Mouse (Mus musculus): ENCODE measurements at regions not wholly inside any gene's neighbourhood (a gene's known extent, or its start where the extent isn't known, plus 50 kb on each side); places are given as distances from the start of the nearest gene placed in this dataset.
"Not testable (repeated sequence)": the region's sequence is repeated elsewhere in the genome, so short reads cannot be mapped to it uniquely, and the experiment has no call there.

DNA sequence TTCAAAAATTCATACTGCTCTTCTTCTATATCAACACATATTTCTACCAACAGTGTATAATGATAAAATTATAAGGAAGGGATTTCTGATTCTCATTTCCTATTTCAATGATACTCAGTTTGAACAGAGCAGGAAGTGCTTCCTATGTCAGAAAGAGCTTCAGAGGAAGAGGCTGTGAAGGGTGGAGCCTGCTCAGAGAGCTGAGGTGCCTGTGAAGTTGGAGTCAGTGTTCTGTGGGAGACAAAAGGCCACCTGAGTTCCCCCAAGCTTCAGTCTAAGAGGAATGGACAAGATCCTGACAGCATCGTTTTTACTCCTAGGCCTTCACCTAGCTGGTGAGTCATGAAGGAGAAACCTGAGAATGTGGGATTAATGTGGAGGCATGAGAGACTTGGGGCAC is 613.5 kb downstream of the Dad1 start:
- not testable (repeated sequence) for TF ChIP-seq POLR2A, CTCF (IDR thresholded peaks at IDR 0.05; ENCODE audit: insufficient read depth, low read depth, low read length)

All from olfactory bulb, adult 2 months (tissue).